Mouse (Mus musculus): ENCODE results near the gene Sprr2a3.
"Not testable (repeated sequence)": the region's sequence is repeated elsewhere in the genome, so short reads cannot be mapped to it uniquely, and the experiment has no call there.

Sprr2a3 gene

GRCm38 (mm10) chr3:92285101-92285500 lies at the start of gene Sprr2a3:
Sprr2a3 (plus strand) TSS chr3:92285417.
- in situ Hi-C loops (cut with MboI), result not testable (repeated sequence)

- in situ Hi-C loops (cut with MboI), result not testable (repeated sequence)
Measured at GRCm38 (mm10) chr3:92236463-92237189, 48.6 kb upstream of the Sprr2a3 start.

GRCm38 (mm10) chr3:92238736-92239135 lies 46.5 kb upstream of the Sprr2a3 start:
- in situ Hi-C loops (cut with MboI), result not testable (repeated sequence)

- in situ Hi-C loops (cut with MboI), result not testable (repeated sequence)
Measured at GRCm38 (mm10) chr3:92239197-92239596, 46.0 kb upstream of the Sprr2a3 start.

- in situ Hi-C loops (cut with MboI), result not testable (repeated sequence)
Measured at GRCm38 (mm10) chr3:92244833-92245232, 40.4 kb upstream of the Sprr2a3 start.

- in situ Hi-C loops (cut with MboI), result not testable (repeated sequence)
Measured at GRCm38 (mm10) chr3:92246245-92246644, 39.0 kb upstream of the Sprr2a3 start.

- in situ Hi-C loops (cut with MboI), result not testable (repeated sequence)
Measured at GRCm38 (mm10) chr3:92248494-92248893, 36.7 kb upstream of the Sprr2a3 start.

- in situ Hi-C loops (cut with MboI), result not testable (repeated sequence)
Measured at GRCm38 (mm10) chr3:92250450-92250849, 34.8 kb upstream of the Sprr2a3 start.

GRCm38 (mm10) chr3:92253860-92254259 lies 31.4 kb upstream of the Sprr2a3 start:
- in situ Hi-C loops (cut with MboI), result not testable (repeated sequence)

GRCm38 (mm10) chr3:92258526-92258925 lies 26.7 kb upstream of the Sprr2a3 start:
- in situ Hi-C loops (cut with MboI), result not testable (repeated sequence)

- in situ Hi-C loops (cut with MboI), result not testable (repeated sequence)
Measured at GRCm38 (mm10) chr3:92263462-92263861, 21.8 kb upstream of the Sprr2a3 start.

- in situ Hi-C loops (cut with MboI), result not testable (repeated sequence)
Measured at GRCm38 (mm10) chr3:92271414-92271985, 13.7 kb upstream of the Sprr2a3 start.

- in situ Hi-C loops (cut with MboI), result not testable (repeated sequence)
Measured at GRCm38 (mm10) chr3:92273504-92273903, 11.7 kb upstream of the Sprr2a3 start.

GRCm38 (mm10) chr3:92274018-92274417 lies 11.2 kb upstream of the Sprr2a3 start:
- in situ Hi-C loops (cut with MboI), result not testable (repeated sequence)

GRCm38 (mm10) chr3:92279663-92280062 lies 5.6 kb upstream of the Sprr2a3 start:
- in situ Hi-C loops (cut with MboI), result not testable (repeated sequence)

GRCm38 (mm10) chr3:92280963-92281606 lies 4.1 kb upstream of the Sprr2a3 start:
- in situ Hi-C loops (cut with MboI), result not testable (repeated sequence)

- in situ Hi-C loops (cut with MboI), result not testable (repeated sequence)
Measured at GRCm38 (mm10) chr3:92288489-92288888, 3.3 kb downstream of the Sprr2a3 start.

- in situ Hi-C loops (cut with MboI), result no loop called here
Measured at GRCm38 (mm10) chr3:92307406-92307805, 22.2 kb downstream of the Sprr2a3 start.

GRCm38 (mm10) chr3:92316320-92316719 lies 31.1 kb downstream of the Sprr2a3 start, which contains the start of gene Sprr2b:
Sprr2b (plus strand) TSS chr3:92316620.
- in situ Hi-C loops (cut with MboI), result no loop called here

GRCm38 (mm10) chr3:92317384-92317783 lies 32.2 kb downstream of the Sprr2a3 start:
- in situ Hi-C loops (cut with MboI), result no loop called here

- in situ Hi-C loops (cut with MboI), result no loop called here
Measured at GRCm38 (mm10) chr3:92336278-92336677, 51.1 kb downstream of the Sprr2a3 start.

GRCm38 (mm10) chr3:92338840-92339239 lies 53.6 kb downstream of the Sprr2a3 start, which contains the start of gene Sprr2d:
Sprr2d (plus strand) TSS chr3:92339140.
- in situ Hi-C loops (cut with MboI), result no loop called here

Measured in mature B cell (primary cell).